ENCODE assay signal across 9 mouse cellular contexts in the genomic region with DNA sequence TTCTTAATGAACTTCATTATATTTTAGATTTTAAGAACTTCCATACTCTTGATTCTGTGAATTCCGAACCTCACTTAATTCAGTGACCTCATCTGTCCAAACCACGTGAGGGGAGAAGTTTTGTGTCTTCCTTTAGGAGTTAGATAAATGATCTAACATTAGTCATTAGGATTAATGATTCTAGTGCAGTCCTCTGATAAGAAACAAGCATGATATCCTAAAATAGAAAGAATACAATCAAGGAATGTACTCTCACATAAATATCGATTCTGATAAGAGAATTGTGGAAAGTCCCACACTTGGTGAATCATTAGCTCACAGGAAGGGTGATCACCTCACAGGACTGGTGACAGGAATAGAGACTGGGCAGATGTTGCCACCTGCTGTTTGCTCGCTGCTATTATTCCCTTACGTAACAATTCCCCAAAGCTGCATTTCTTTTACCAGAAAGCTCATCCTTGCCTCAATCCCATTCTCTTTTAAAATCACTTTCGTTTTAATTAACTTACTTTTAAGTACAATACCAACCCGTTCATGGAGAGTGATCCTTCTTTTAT. TPM values are rescaled to one million over a fixed set of nuclear protein-coding genes. Genes with fewer than 3 reads are reported as not detected.
DNase-seq lines count a peak whose midpoint lies in the region; ATAC-seq lines count a peak whose summit lies in the region.
"Had no signal": no experiment of that assay in that cellular context is flagged by ENCODE, and none has a peak within 500 bp of the region (broad histone marks: within the 10 kb centered on the region; RNA-seq: fewer than 3 reads in every experiment).

No protein-coding gene starts in this region.

- 21% methylated on average over 7 of the region's 7 CpGs for whole genome bisulfite sequencing in heart, embryonic 10.5 days

- H3K4me1 ChIP-seq in heart, embryonic 10.5 days = no peaks in the 10 kb centered on the region

- H3K9me3 ChIP-seq in heart, embryonic 10.5 days = no peaks in the 10 kb centered on the region
- H3K9me3 ChIP-seq: lung, embryonic 15.5 days had no signal

- peak; percentile 90 for DNase-seq in heart, adult 11 months
- DNase-seq in heart, embryonic 10.5 days (ENCODE audit: low spot score) = no peak
- DNase-seq in cerebellum, adult 11-12 months = peak; percentile 11
- DNase-seq in forelimb bud, embryonic 11.5 days (ENCODE audit: low read depth, low spot score) = peak; percentile 47
- peak; percentile 51 to 56 for DNase-seq in left cerebral cortex, adult 18-20 months (ENCODE audit: low spot score in 2 of 2)
- DNase-seq in mesoderm, embryonic 11.5 days (ENCODE audit: low read depth, low spot score) = peak; percentile 59
- DNase-seq in skeletal muscle tissue, adult 2 months (ENCODE audit: low read depth, low spot score) = peak; percentile 57

- H3K4me3 ChIP-seq in heart, embryonic 10.5 days = no peak overlapping the region
- H3K4me3 ChIP-seq: lung, embryonic 15.5 days had no signal

- H3K36me3 ChIP-seq in heart, embryonic 10.5 days = no peaks in the 10 kb centered on the region
- H3K36me3 ChIP-seq: lung, embryonic 15.5 days had no signal

- H3K27ac ChIP-seq in heart, embryonic 10.5 days = no peak overlapping the region
- H3K27ac ChIP-seq: lung, embryonic 15.5 days had no signal

- peak; percentile 69 for ATAC-seq in inflammation-experienced regulatory T-cells, adult 6 months

- H3K27me3 ChIP-seq in heart, embryonic 10.5 days (ENCODE audit: insufficient read depth, poor library complexity, severe bottlenecking) = no peaks in the 10 kb centered on the region
- H3K27me3 ChIP-seq: lung, embryonic 15.5 days had no signal

RNA-seq across cellular contexts. Expression of a gene that starts 22.3 kb away (rescaled TPM):
- not detected in 2 replicates for polyA plus RNA-seq in heart, embryonic 10.5 days (2016; fragmentation: Nextera tagmentation; extraction: Ambion mirVana)
- not detected for polyA plus RNA-seq in inflammation-experienced regulatory T-cells, adult 6 months (2017; shearing (Covaris generic))
- not detected for total RNA-seq in left cerebral cortex, adult 18-20 months (2021)
- polyA plus RNA-seq: lung, embryonic 15.5 days had no signal
